Mouse (Mus musculus): ENCODE data around the gene Zfp648.
A peak's percentile ranks its signal among the peaks of the same experiment; 100 is the strongest.

Gene Zfp648

DNA sequence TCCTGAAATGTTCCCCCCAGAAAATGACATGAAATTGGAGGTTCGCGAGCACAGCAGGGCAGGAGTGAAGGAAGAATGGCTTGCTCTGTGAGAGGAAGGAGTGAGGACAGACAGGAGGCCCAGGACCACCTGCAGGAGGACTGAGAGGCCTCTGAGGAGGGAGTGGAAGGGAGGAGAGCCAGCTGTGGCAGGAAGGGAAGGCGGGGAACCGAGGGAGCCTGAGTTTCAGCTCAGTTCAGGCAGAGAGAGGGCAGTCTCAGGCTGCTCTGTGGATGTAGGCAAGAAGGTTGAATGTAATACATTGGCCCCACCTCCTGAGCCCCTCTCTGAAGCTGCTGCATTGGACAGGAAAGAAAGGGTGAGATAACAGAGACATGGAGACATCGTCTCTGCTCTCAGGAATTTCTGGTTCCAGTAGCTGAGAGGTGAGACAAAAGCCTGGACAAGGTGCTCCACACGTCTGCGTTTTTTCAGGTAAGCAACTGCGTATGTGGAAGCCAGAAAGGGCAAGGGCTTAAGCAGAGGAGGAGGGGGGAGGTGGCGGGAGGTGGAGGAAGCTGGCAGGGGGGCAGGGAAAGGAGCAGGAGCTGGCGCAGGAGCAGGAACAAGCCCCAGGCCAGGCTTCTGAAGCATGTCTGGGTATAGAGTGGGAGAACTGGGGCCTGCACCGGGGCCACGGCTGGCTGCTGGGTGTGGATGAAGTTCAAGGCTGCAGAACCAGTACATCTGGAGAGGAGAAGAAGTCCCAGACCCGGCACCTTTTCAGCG is at the start of gene Zfp648:
Zfp648 (plus strand) TSS at position 233 of the 768 bp plus-strand sequence.
- DNase-seq (ENCODE audit: extremely low spot score, low spot score): no peak

DNA sequence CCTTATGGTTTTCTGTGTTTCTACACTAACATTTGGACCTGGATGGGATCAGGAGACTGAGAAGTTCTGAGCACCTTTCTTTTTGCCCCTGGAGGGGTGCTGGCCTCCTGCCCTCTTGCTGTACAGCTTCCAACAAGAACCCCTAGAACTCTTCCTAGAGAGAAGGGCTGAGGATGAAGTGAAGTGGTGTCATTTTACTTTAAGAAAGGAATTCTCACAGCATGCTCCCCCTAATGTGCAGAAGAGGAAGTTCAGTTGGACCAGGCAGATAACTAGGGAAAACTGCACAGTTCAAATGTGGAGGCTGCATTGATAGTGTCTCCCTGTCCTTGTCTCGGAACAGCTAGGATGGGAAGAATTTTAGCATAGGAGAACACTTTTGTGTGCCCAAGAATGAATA is 48.4 kb upstream of the Zfp648 start:
- no peak for DNase-seq (ENCODE audit: extremely low spot score, low spot score)

- no peak for DNase-seq (ENCODE audit: extremely low spot score, low spot score)
Observed at GRCm38 (mm10) chr1:154153800-154154199, 47.2 kb upstream of the Zfp648 start.

DNA sequence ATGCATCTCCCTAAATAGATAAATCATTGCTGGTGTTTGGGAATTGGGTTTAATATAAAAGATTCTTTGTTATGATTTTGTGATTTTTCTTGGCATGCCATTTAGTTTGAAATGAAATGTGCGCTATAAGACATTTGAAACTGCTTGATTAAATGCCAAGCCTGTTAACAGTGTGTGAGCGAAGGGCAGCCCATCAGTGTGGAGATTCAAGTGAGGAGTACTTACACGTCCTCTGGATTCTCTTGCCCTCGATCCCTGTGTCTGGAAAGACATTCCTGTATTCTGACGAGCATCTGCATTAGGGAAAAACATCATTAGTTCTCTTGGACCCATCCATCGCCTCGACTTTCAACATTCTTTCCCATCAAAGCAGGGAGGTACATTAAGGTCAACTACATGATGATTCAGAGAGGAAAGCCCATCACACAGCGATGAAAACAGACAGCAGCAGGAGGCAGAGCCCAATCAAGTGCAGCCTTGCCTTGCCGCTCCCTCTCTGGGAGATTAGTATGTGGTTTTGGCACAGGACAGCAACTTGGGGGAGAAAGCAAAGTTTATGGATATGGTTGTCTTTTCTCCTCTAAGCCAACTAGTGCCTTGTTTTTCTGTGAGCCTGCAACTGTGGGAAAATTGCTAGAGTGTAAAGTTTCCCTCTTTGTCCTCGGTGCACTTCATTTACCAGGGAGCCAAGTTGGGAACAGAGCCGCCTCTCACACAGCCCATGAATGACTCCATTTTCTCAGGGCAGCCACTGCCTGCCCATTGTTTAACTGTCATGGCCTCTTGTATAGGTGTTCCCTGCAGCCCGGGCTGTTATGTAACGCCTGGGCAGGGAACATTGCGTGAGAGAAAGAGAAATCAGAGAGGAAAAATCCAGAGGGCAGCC is 44.6 kb upstream of the Zfp648 start:
- DNase-seq (ENCODE audit: extremely low spot score, low spot score): no peak

DNA sequence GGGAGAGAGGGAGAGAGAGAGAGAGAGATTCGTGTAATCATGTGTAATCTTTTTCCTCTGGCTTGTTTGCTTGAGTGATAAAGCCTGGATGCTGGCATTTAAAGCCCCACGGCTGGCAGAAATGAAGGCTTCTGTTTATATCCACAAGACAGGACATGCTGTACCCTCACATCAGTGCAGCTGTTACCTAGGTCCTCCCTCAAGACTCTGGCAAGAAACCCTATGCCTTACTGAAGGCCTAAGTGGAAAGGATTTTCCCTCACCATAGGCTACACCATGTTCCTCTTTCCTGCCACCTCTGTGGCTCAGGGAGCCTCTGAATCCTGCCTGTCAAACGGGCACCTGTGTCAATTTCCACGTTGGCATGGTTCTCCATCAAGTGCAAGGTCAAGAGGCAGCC is 43.9 kb upstream of the Zfp648 start:
- no peak for DNase-seq (ENCODE audit: extremely low spot score, low spot score)

- DNase-seq (ENCODE audit: extremely low spot score, low spot score): no peak
Observed at GRCm38 (mm10) chr1:154167696-154168095, 33.3 kb upstream of the Zfp648 start.

GRCm38 (mm10) chr1:154175334-154175733 is 25.7 kb upstream of the Zfp648 start:
- no peak for DNase-seq (ENCODE audit: extremely low spot score, low spot score)

- no peak for DNase-seq (ENCODE audit: extremely low spot score, low spot score)
Observed at GRCm38 (mm10) chr1:154177781-154178180, 23.2 kb upstream of the Zfp648 start.

DNA sequence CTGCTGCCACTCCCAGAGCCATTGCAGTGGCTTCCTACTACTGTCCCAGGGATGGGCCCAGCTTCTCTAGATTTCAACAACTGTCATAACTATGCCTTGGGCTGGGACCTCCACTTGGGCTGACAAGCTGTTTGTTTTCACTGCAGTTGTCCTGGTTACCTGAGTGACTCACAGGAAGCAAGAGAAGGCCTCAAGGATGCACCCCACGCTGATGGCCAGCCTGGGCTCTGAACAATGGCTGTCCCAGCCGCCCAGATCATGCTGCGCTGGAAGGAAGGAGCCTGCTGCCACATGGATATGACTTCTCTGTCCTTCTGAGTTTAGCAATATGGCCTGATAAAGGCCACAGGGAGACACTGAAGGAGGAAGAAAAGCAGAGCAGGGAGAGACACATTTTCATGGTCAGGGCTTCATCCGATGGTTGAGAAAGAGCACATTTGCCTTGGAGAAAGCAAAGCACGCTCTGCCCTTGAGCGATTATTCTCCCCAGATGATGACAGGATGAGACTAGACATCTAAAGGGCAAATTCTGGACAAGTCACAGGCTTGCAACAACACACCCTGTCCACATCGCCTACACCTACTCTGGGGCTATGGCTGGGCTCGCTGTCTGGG is 22.3 kb upstream of the Zfp648 start:
- DNase-seq (ENCODE audit: extremely low spot score, low spot score): no peak

DNA sequence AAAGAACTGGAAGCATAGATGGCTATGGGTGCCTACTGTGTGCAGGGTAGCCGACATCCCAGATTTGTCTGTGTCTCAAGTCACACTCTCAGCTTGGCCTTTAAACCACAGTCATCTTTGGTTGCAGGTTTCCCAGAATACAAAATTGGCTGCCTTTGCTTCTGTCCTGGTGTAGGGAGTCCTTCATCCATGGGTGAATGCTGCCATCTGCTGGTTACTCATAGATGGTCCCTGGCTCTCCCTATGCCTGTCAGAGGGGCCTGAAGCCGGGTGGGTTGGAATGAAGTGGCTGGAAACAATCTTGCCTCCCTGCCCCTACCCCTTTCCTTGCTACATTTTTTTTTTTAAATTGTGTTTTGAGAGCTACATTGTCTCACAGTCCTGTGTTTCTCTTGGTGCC is 20.0 kb upstream of the Zfp648 start:
- DNase-seq (ENCODE audit: extremely low spot score, low spot score): peak; percentile 76

- no peak for DNase-seq (ENCODE audit: extremely low spot score, low spot score)
Observed at GRCm38 (mm10) chr1:154182396-154183076, 18.5 kb upstream of the Zfp648 start.

- DNase-seq (ENCODE audit: extremely low spot score, low spot score): no peak
Observed at GRCm38 (mm10) chr1:154183077-154183751, 17.8 kb upstream of the Zfp648 start.

GRCm38 (mm10) chr1:154188229-154188628 is 12.8 kb upstream of the Zfp648 start:
- DNase-seq (ENCODE audit: extremely low spot score, low spot score): no peak

- DNase-seq (ENCODE audit: extremely low spot score, low spot score): peak; percentile 29
Observed at GRCm38 (mm10) chr1:154188631-154189030, 12.4 kb upstream of the Zfp648 start.

GRCm38 (mm10) chr1:154189842-154190530 is 11.0 kb upstream of the Zfp648 start:
- no peak for DNase-seq (ENCODE audit: extremely low spot score, low spot score)

DNA sequence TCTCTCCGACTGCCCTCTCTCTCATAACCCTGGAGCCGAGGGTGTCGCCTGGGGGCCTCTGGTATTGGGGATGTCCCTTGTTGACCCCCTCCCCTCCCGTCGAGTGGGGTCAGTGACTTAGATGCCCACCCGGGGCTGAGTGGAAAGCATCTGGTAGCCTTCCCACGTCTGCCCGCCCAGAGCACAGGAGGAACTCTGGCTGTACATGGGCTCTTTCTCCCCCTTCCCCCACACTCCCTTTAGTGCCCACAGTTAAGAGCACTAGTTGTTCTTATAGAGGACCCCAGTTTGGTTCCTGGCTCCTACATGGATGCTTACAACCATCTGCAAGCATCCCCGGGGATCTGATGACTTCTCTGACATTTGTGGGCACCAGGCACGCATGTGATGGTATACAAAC is 2.1 kb upstream of the Zfp648 start:
- no peak for DNase-seq (ENCODE audit: extremely low spot score, low spot score)

GRCm38 (mm10) chr1:154202580-154202979 is 1.6 kb downstream of the Zfp648 start:
- peak; percentile 26 for DNase-seq (ENCODE audit: extremely low spot score, low spot score)

DNA sequence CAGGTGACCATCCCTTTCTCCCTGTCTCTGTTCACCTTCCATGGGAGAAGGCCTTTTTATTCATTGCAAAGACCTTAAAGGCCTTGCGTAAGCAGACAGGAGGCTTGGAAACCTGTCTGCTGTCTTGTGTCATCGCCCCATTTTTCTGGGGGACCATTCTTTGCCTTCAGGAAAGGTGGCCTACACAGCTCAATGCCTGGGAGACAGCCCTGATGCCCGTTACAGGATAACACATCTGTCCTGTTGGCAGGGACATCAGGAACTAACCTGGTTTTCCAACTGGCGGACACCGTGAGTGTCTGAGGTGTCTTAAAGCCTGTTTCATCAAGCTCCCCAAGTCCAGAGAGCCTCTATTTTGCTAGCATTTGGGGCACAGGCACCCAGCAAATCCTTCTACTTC is 2.4 kb downstream of the Zfp648 start:
- DNase-seq (ENCODE audit: extremely low spot score, low spot score): no peak

GRCm38 (mm10) chr1:154204652-154205573 is 3.9 kb downstream of the Zfp648 start:
- peak; percentile 27 for DNase-seq (ENCODE audit: extremely low spot score, low spot score)
